Comparison of ENCODE assay signal across 8 mouse cellular contexts in the genomic region with DNA sequence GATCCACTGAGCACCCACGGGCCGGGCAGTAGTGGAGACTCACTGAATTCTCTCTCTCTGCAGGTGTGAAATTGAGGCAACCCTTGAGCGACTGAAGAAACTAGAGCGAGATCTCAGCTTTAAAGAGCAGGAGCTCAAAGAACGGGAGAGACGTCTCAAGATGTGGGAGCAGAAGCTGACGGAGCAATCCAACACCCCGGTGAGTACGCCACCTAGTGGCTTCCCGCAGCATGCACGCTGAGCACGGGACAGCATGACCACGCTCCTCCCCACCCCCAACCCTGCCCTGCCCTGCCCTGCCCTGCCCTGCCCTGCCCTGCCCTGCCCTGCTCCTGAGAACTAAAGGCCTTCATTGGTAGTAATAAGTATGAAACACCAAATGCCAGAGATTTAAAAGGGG.
A peak's percentile ranks its signal among the peaks of the same experiment; 100 is the strongest.
DNase-seq lines count a peak whose midpoint lies in the region; ATAC-seq and TF ChIP-seq lines count a peak whose summit lies in the region.

No protein-coding gene starts in this region.

- H3K4me2 ChIP-seq in forebrain, postnatal 0 days (ENCODE audit: low read depth): no peak overlapping the region
- H3K4me2 ChIP-seq in forebrain, embryonic 13.5 days: no peak overlapping the region; the same call in 1 of the 2 replicates
- no peak overlapping the region for H3K4me2 ChIP-seq in hindbrain, embryonic 16.5 days (ENCODE audit: low read length)

- H3K4me3 ChIP-seq in forebrain, postnatal 0 days (ENCODE audit: low read depth, low read length): no peak overlapping the region
- no peak overlapping the region for H3K4me3 ChIP-seq in forebrain, embryonic 13.5 days
- H3K4me3 ChIP-seq in G1E (ENCODE audit: low read depth, low read length): no peak overlapping the region
- no peak overlapping the region for H3K4me3 ChIP-seq in hindbrain, embryonic 16.5 days (ENCODE audit: low read length)

- no peak overlapping the region for H3K9ac ChIP-seq in forebrain, postnatal 0 days
- no peak overlapping the region for H3K9ac ChIP-seq in forebrain, embryonic 13.5 days
- H3K9ac ChIP-seq in hindbrain, embryonic 16.5 days (ENCODE audit: low read depth, low read length): no peak overlapping the region

- H3K9me3 ChIP-seq in forebrain, postnatal 0 days (ENCODE audit: low read length): no peaks in the 10 kb centered on the region
- H3K9me3 ChIP-seq in forebrain, embryonic 13.5 days (replicated peaks): peaks cover 8% of the 10 kb centered on the region
- H3K9me3 ChIP-seq in G1E (replicated peaks): no peaks in the 10 kb centered on the region
- no peaks in the 10 kb centered on the region for H3K9me3 ChIP-seq in hindbrain, embryonic 16.5 days (ENCODE audit: control insufficient read depth, low read length)

- H3K27me3 ChIP-seq in forebrain, postnatal 0 days (ENCODE audit: insufficient read depth, low read length): no peaks in the 10 kb centered on the region
- H3K27me3 ChIP-seq in forebrain, embryonic 13.5 days: no peaks in the 10 kb centered on the region
- H3K27me3 ChIP-seq in G1E (ENCODE audit: insufficient read depth, low read length): no peaks in the 10 kb centered on the region
- H3K27me3 ChIP-seq in hindbrain, embryonic 16.5 days (replicated peaks; ENCODE audit: control insufficient read depth, insufficient read depth, low read length): no peaks in the 10 kb centered on the region

- no peaks in the 10 kb centered on the region; the same call in 1 of the 2 replicates for H3K36me3 ChIP-seq in forebrain, postnatal 0 days (ENCODE audit: insufficient read depth)
- H3K36me3 ChIP-seq in forebrain, embryonic 13.5 days (ENCODE audit: poor library complexity, severe bottlenecking): peaks cover 5% of the 10 kb centered on the region; the same call in 1 of the 2 replicates
- peaks cover 77% of the 10 kb centered on the region for H3K36me3 ChIP-seq in G1E (replicated peaks)
- H3K36me3 ChIP-seq in hindbrain, embryonic 16.5 days (ENCODE audit: control insufficient read depth, insufficient read depth, low read length): no peaks in the 10 kb centered on the region

- no peaks in the 10 kb centered on the region for H3K4me1 ChIP-seq in forebrain, postnatal 0 days (ENCODE audit: insufficient read depth)
- H3K4me1 ChIP-seq in forebrain, embryonic 13.5 days: peaks cover 7% of the 10 kb centered on the region
- peaks cover 4% of the 10 kb centered on the region; the same call in 1 of the 2 replicates for H3K4me1 ChIP-seq in G1E (ENCODE audit: insufficient read depth, low read depth, low read length)
- no peaks in the 10 kb centered on the region for H3K4me1 ChIP-seq in hindbrain, embryonic 16.5 days (ENCODE audit: control insufficient read depth, insufficient read depth, low read depth, low read length)

- DNase-seq in forebrain, postnatal 0 days: no peak
- DNase-seq in G1E (ENCODE audit: low spot score): no peak
- DNase-seq in embryo, embryonic 11 days: peak; percentile 68
- peak; percentile 81 to 89 for DNase-seq in lung, adult 18-20 months
- DNase-seq in spleen, postnatal 10 days (ENCODE audit: low spot score in 2 of 2): peak; percentile 39 to 77

- 25% methylated on average over 13 of the region's 13 CpGs for WGBS in forebrain, postnatal 0 days
- WGBS in forebrain, embryonic 13.5 days: 24% methylated on average over 13 of the region's 13 CpGs
- WGBS in hindbrain, embryonic 16.5 days: 24% methylated on average over 13 of the region's 13 CpGs

- no peak for ATAC-seq in forebrain, postnatal 0 days
- no peak for ATAC-seq in forebrain, embryonic 13.5 days
- peak; percentile 40 for ATAC-seq in G1E (ENCODE audit: extremely low read depth, insufficient number of reproducible peaks, low FRiP score, poor library complexity, severe bottlenecking)
- peak; percentile 30 to 78; a peak in 2 of 4 replicates for ATAC-seq in hematopoietic stem cell, adult 5-6 weeks (replicated peaks in 1 of 2; ENCODE audit: insufficient read depth in 1 of 2, low FRiP score in 2 of 2, low TSS enrichment in 1 of 2, low read depth in 1 of 2, poor library complexity in 2 of 2, severe bottlenecking in 2 of 2)
- ATAC-seq in hindbrain, embryonic 16.5 days: no peak

- H3K27ac ChIP-seq in forebrain, postnatal 0 days (ENCODE audit: low read depth, low read length): no peak overlapping the region
- no peak overlapping the region for H3K27ac ChIP-seq in forebrain, embryonic 13.5 days
- no peak overlapping the region for H3K27ac ChIP-seq in hindbrain, embryonic 16.5 days (ENCODE audit: low read depth, low read length)

- TF ChIP-seq CTCF in forebrain, postnatal 0 days (IDR thresholded peaks at IDR 0.05; ENCODE audit: low read depth): peak; percentile 43
- peak; percentile 70 for TF ChIP-seq CTCF in G1E (IDR thresholded peaks at IDR 0.05; ENCODE audit: low read depth, low read length)

Comparison
In these comparisons a context has a peak if more than half of its experiments do, and no peak if none do; other contexts are left out.
1. ATAC-seq: peak in G1E (single experiment) and hematopoietic stem cell, adult 5-6 weeks (2 of 2); none in forebrain, postnatal 0 days (single experiment), forebrain, embryonic 13.5 days (single experiment) and hindbrain, embryonic 16.5 days (single experiment).
2. DNase-seq: peak in embryo, embryonic 11 days (single experiment), lung, adult 18-20 months (2 of 2) and spleen, postnatal 10 days (2 of 2); none in forebrain, postnatal 0 days (single experiment) and G1E (single experiment).